Mouse (Mus musculus) C2C12 (cell line): ENCODE data around the gene Adgrl2. TPM values are rescaled to one million over a fixed set of nuclear protein-coding genes. Genes with fewer than 3 reads are reported as not detected.

Source experiments
- H3K27me3 ChIP-seq: one replicate; pipeline ENCODE4 v1.6.1; 2011; ENCODE audit not compliant: control insufficient read depth, insufficient read depth, insufficient read length
- H3K36me3 ChIP-seq: one replicate; pipeline ENCODE4 v1.6.1; 2011; ENCODE audit not compliant: control insufficient read depth, insufficient read depth
- H3K4me3 ChIP-seq: one replicate; pipeline ENCODE4 v1.5.1; 2011; ENCODE audit warnings: mild to moderate bottlenecking, control low read depth; ENCODE audit not compliant: poor library complexity, insufficient read depth, severe bottlenecking
- H3K79me2 ChIP-seq: one replicate; pipeline ENCODE4 v1.6.1; 2011; ENCODE audit not compliant: control insufficient read depth, insufficient read depth
- H3K79me3 ChIP-seq: one replicate; pipeline ENCODE4 v1.6.1; 2011; ENCODE audit warnings: low read depth, control low read depth
- H3ac ChIP-seq: one replicate; pipeline ENCODE3; 2011; ENCODE audit warnings: low read depth; ENCODE audit not compliant: control insufficient read depth, insufficient read length
- CEBPB ChIP-seq: IDR thresholded peaks from one replicate; pipeline ENCODE4 v1.6.1; 2011; ENCODE audit warnings: low read depth, mild to moderate bottlenecking, control low read depth, moderate library complexity
- CTCF ChIP-seq: IDR thresholded peaks from one replicate; pipeline ENCODE4 v1.5.1; 2011; ENCODE audit not compliant: control insufficient read depth, insufficient read depth, insufficient read length
- FOSL1 ChIP-seq: IDR thresholded peaks from one replicate; pipeline ENCODE4 v1.8.0; 2011; ENCODE audit warnings: mild to moderate bottlenecking, low read length; ENCODE audit not compliant: poor library complexity, insufficient read depth, severe bottlenecking
- MAX ChIP-seq: IDR thresholded peaks from one replicate; pipeline ENCODE4 v1.6.1; 2011; ENCODE audit warnings: mild to moderate bottlenecking, control low read depth
- MYOD1 ChIP-seq: IDR thresholded peaks from one replicate; pipeline ENCODE4 v1.6.1; 2011; ENCODE audit warnings: low read depth; ENCODE audit not compliant: control insufficient read depth, insufficient read length
- MYOG ChIP-seq: IDR thresholded peaks from one replicate; pipeline ENCODE4 v1.6.1; 2011; ENCODE audit not compliant: control insufficient read depth, insufficient read length; ENCODE audit errors: extremely low read depth
- USF1 ChIP-seq: IDR thresholded peaks from one replicate; pipeline ENCODE4 v1.6.1; 2011; ENCODE audit warnings: low read depth, mild to moderate bottlenecking, control low read depth, moderate library complexity
- polyA plus RNA-seq: library from polyadenylated mRNA; unstranded; fragments of >200 nt; fragmentation: generic; extraction: Trizol; gene quantifications from one replicate; pipeline ENCODE4 v1.2.1, GENCODE M21; 2012; ENCODE audit warnings: missing spikeins

Adgrl2 gene
- polyA plus RNA-seq, 1 experiment: 19.9 TPM

- no peaks in the 10 kb centered on the region for H3K79me2 ChIP-seq
- H3K79me3 ChIP-seq: peaks cover 2% of the 10 kb centered on the region
- no peak overlapping the region for H3ac ChIP-seq
- H3K27me3 ChIP-seq: no peaks in the 10 kb centered on the region
- no peak overlapping the region for H3K4me3 ChIP-seq
- no peak for TF ChIP-seq CEBPB
- TF ChIP-seq MAX: no peak
- TF ChIP-seq CTCF: no peak
- no peak for TF ChIP-seq USF1
- TF ChIP-seq FOSL1: no peak
- no peaks in the 10 kb centered on the region for H3K36me3 ChIP-seq
Measured at GRCm38 (mm10) chr3:148885980-148886668, 104.2 kb downstream of the Adgrl2 start.

GRCm38 (mm10) chr3:148885184-148885583 lies 105.2 kb downstream of the Adgrl2 start:
- Histone ChIP-seq H3K79me2 (no peaks in the 10 kb centered on the region), H3ac (no peak overlapping the region), H3K27me3 (no peaks in the 10 kb centered on the region), H3K36me3 (no peaks in the 10 kb centered on the region), H3K79me3 (peaks cover 2% of the 10 kb centered on the region), H3K4me3 (no peak overlapping the region)
- no peak for TF ChIP-seq MAX
- TF ChIP-seq MYOD1: no peak
- no peak for TF ChIP-seq MYOG
- TF ChIP-seq USF1: no peak
- TF ChIP-seq CTCF: no peak

- Histone ChIP-seq H3K27me3 (no peaks in the 10 kb centered on the region), H3ac (no peak overlapping the region), H3K79me2 (no peaks in the 10 kb centered on the region), H3K79me3 (peaks cover 2% of the 10 kb centered on the region), H3K4me3 (no peak overlapping the region), H3K36me3 (no peaks in the 10 kb centered on the region)
- TF ChIP-seq MAX: no peak
- no peak for TF ChIP-seq MYOG
- no peak for TF ChIP-seq CTCF
- TF ChIP-seq CEBPB: no peak
- no peak for TF ChIP-seq USF1
- TF ChIP-seq MYOD1: no peak
- TF ChIP-seq FOSL1: no peak
Measured at GRCm38 (mm10) chr3:148881431-148881830, 108.9 kb downstream of the Adgrl2 start.

GRCm38 (mm10) chr3:148872563-148872962 lies 117.8 kb downstream of the Adgrl2 start:
- H3K4me3 ChIP-seq: no peak overlapping the region
- H3ac ChIP-seq: no peak overlapping the region
- no peak for TF ChIP-seq USF1
- TF ChIP-seq CEBPB: no peak
- TF ChIP-seq MYOD1: no peak
- no peak for TF ChIP-seq MYOG
- no peak for TF ChIP-seq MAX
- TF ChIP-seq FOSL1: no peak
- TF ChIP-seq CTCF: no peak
- peaks cover 3% of the 10 kb centered on the region for H3K79me3 ChIP-seq
- no peaks in the 10 kb centered on the region for H3K79me2 ChIP-seq
- H3K27me3 ChIP-seq: no peaks in the 10 kb centered on the region
- H3K36me3 ChIP-seq: no peaks in the 10 kb centered on the region

GRCm38 (mm10) chr3:148871792-148872464 lies 118.4 kb downstream of the Adgrl2 start:
- H3K36me3 ChIP-seq: no peaks in the 10 kb centered on the region
- H3ac ChIP-seq: no peak overlapping the region
- H3K79me2 ChIP-seq: no peaks in the 10 kb centered on the region
- H3K79me3 ChIP-seq: peaks cover 3% of the 10 kb centered on the region
- no peak overlapping the region for H3K4me3 ChIP-seq
- no peak for TF ChIP-seq MAX
- TF ChIP-seq CEBPB: no peak
- TF ChIP-seq USF1: no peak
- no peak for TF ChIP-seq MYOG
- TF ChIP-seq CTCF: no peak
- no peak for TF ChIP-seq MYOD1
- no peak for TF ChIP-seq FOSL1
- H3K27me3 ChIP-seq: no peaks in the 10 kb centered on the region

GRCm38 (mm10) chr3:148867618-148868017 lies 122.7 kb downstream of the Adgrl2 start:
- Histone ChIP-seq H3K27me3 (no peaks in the 10 kb centered on the region), H3K79me3 (peaks cover 3% of the 10 kb centered on the region), H3ac (no peak overlapping the region), H3K36me3 (peaks cover 7% of the 10 kb centered on the region), H3K79me2 (no peaks in the 10 kb centered on the region), H3K4me3 (no peak overlapping the region)
- TF ChIP-seq CEBPB (no peak), CTCF (no peak), USF1 (no peak), MYOD1 (no peak), MAX (no peak), MYOG (no peak), FOSL1 (no peak)
